Mouse (Mus musculus): ENCODE results near the gene Pcmtd2. TPM values are rescaled to one million over a fixed set of nuclear protein-coding genes. Genes with fewer than 3 reads are reported as not detected.

The Pcmtd2 gene
- polyA plus RNA-seq, 1 experiment from 2014 or later, result 30.6 TPM

Other genes with a start within 250 kb of the Pcmtd2 start
- 57.4 and 61.7 TPM in 2 replicates for gene Prpf6, start 246.0 kb upstream of the Pcmtd2 start, polyA plus RNA-seq (2014; fragmentation: Nextera tagmentation; extraction: Ambion mirVana)
- gene Zfp512b, start 245.1 kb upstream of the Pcmtd2 start, polyA plus RNA-seq (2014; fragmentation: Nextera tagmentation; extraction: Ambion mirVana), result 42.0 and 46.5 TPM in 2 replicates
- gene Samd10, start 238.6 kb upstream of the Pcmtd2 start, polyA plus RNA-seq (2014; fragmentation: Nextera tagmentation; extraction: Ambion mirVana), result 13.1 and 13.2 TPM in 2 replicates
- 0.47 TPM in 1 of 2 replicates, not detected in the other for gene Gm29797, start 180.8 kb upstream of the Pcmtd2 start, polyA plus RNA-seq (2014; fragmentation: Nextera tagmentation; extraction: Ambion mirVana)
- 43.9 and 46.5 TPM in 2 replicates for gene Sox18, start 166.2 kb upstream of the Pcmtd2 start, polyA plus RNA-seq (2014; fragmentation: Nextera tagmentation; extraction: Ambion mirVana)
- gene Tcea2, start 157.5 kb upstream of the Pcmtd2 start, polyA plus RNA-seq (2014; fragmentation: Nextera tagmentation; extraction: Ambion mirVana), result 21.2 and 26.8 TPM in 2 replicates
- 82.2 and 88.4 TPM in 2 replicates for gene Rgs19, start 143.9 kb upstream of the Pcmtd2 start, polyA plus RNA-seq (2014; fragmentation: Nextera tagmentation; extraction: Ambion mirVana)
- gene Lkaaear1, start 139.4 kb upstream of the Pcmtd2 start, polyA plus RNA-seq (2014; fragmentation: Nextera tagmentation; extraction: Ambion mirVana), result not detected in 2 replicates
- 2.0 and 2.5 TPM in 2 replicates for gene Oprl1, start 122.8 kb upstream of the Pcmtd2 start, polyA plus RNA-seq (2014; fragmentation: Nextera tagmentation; extraction: Ambion mirVana)
- gene Myt1, start 74.5 kb upstream of the Pcmtd2 start, polyA plus RNA-seq (2014; fragmentation: Nextera tagmentation; extraction: Ambion mirVana), result 0.77 and 1.3 TPM in 2 replicates
- 55.1 and 59.1 TPM in 2 replicates for gene Polr3k, start 26.5 kb downstream of the Pcmtd2 start, polyA plus RNA-seq (2014; fragmentation: Nextera tagmentation; extraction: Ambion mirVana)
- not detected in 2 replicates for gene Gm14496, start 153.3 kb downstream of the Pcmtd2 start, polyA plus RNA-seq (2014; fragmentation: Nextera tagmentation; extraction: Ambion mirVana)